ENCODE assay signal across 15 mouse cellular contexts in genomic region chr4:116782171-116782570, GRCm38 (mm10). TPM values are rescaled to one million over a fixed set of nuclear protein-coding genes. Genes with fewer than 3 reads are reported as not detected.
DNase-seq lines count a peak whose midpoint lies in the region; ATAC-seq lines count a peak whose summit lies in the region.
"Had no signal": no experiment of that assay in that cellular context is flagged by ENCODE, and none has a peak within 500 bp of the region (broad histone marks: within the 10 kb centered on the region; RNA-seq: fewer than 3 reads in every experiment).

No protein-coding gene starts in this region.

- H3K36me3 ChIP-seq in heart, embryonic 13.5 days, result no peaks in the 10 kb centered on the region
- no peaks in the 10 kb centered on the region for H3K36me3 ChIP-seq in neural tube, embryonic 15.5 days

- 0 out of 2 replicates have a peak, but pooled peaks cover 4% of the 10 kb centered on the region for H3K9me3 ChIP-seq in heart, embryonic 13.5 days
- H3K9me3 ChIP-seq in neural tube, embryonic 15.5 days (replicated peaks), result no peaks in the 10 kb centered on the region

- H3K9ac ChIP-seq in heart, embryonic 13.5 days, result 0 out of 2 replicates have a peak overlapping the region, but pooled peaks have one; percentile 19
- H3K9ac ChIP-seq in neural tube, embryonic 15.5 days (replicated peaks), result no peak overlapping the region

- H3K27ac ChIP-seq in heart, embryonic 13.5 days (replicated peaks), result no peak overlapping the region
- H3K27ac ChIP-seq in neural tube, embryonic 15.5 days (replicated peaks), result no peak overlapping the region
- H3K27ac ChIP-seq: stomach, postnatal 0 days had no signal

- no peaks in the 10 kb centered on the region for H3K4me1 ChIP-seq in heart, embryonic 13.5 days
- H3K4me1 ChIP-seq in neural tube, embryonic 15.5 days, result no peaks in the 10 kb centered on the region

- no peak for DNase-seq in heart, adult 18-20 months
- DNase-seq in neural tube, embryonic 10.5 days (ENCODE audit: extremely low spot score, low spot score), result peak; percentile 46
- DNase-seq in embryo, embryonic 9.5 days (ENCODE audit: extremely low spot score), result peak; percentile 49
- DNase-seq in retina, postnatal 1 day, result peak; percentile 91
- DNase-seq in spleen, adult 12 weeks (ENCODE audit: low spot score), result no peak
- DNase-seq in c-Kit-positive CD71-positive TER-119-positive erythroid progenitor cells, embryonic 14.5 days (ENCODE audit: low spot score), result no peak
- DNase-seq: gastrocnemius, postnatal 14 days; kidney, postnatal 4 days; lung, adult 18-20 months had no signal

- H3K4me3 ChIP-seq in heart, embryonic 13.5 days, result no peak overlapping the region
- H3K4me3 ChIP-seq in neural tube, embryonic 15.5 days (replicated peaks), result no peak overlapping the region

- no peaks in the 10 kb centered on the region for H3K27me3 ChIP-seq in heart, embryonic 13.5 days (replicated peaks)
- H3K27me3 ChIP-seq in neural tube, embryonic 15.5 days (replicated peaks), result no peaks in the 10 kb centered on the region

- WGBS in heart, embryonic 13.5 days, result 26% methylated on average over 8 of the region's 8 CpGs
- 8% methylated on average over 8 of the region's 8 CpGs for WGBS in neural tube, embryonic 15.5 days

- no peak for ATAC-seq in heart, embryonic 13.5 days (ENCODE audit: extremely low read depth, insufficient number of reproducible peaks, low FRiP score, low TSS enrichment)
- ATAC-seq in neural tube, embryonic 15.5 days (ENCODE audit: low FRiP score), result no peak
- ATAC-seq: intestine, embryonic 16.5 days had no signal

- H3K4me2 ChIP-seq in heart, embryonic 13.5 days, result no peak overlapping the region
- no peak overlapping the region for H3K4me2 ChIP-seq in neural tube, embryonic 15.5 days

RNA-seq across cellular contexts. Expression of gene Toe1, which starts 25.3 kb away (rescaled TPM):
- 19.8 and 21.1 TPM in 2 replicates for polyA plus RNA-seq in heart, embryonic 13.5 days (2015; fragmentation: Nextera tagmentation; extraction: Ambion mirVana)
- 1 to 10 TPM; 5.5 to 7.3 TPM for total RNA-seq in heart, adult 18-20 months (2021)
- 27.2 and 33.4 TPM in 2 replicates for polyA plus RNA-seq in neural tube, embryonic 15.5 days (2015; fragmentation: Nextera tagmentation; extraction: Ambion mirVana)

RNA-seq across cellular contexts. Expression of gene Mutyh, which starts 25.4 kb away (rescaled TPM):
- polyA plus RNA-seq in heart, embryonic 13.5 days (2015; fragmentation: Nextera tagmentation; extraction: Ambion mirVana), result 7.8 and 8.5 TPM in 2 replicates
- total RNA-seq in heart, adult 18-20 months (2021), result 1 to 10 TPM; 1.3 TPM
- polyA plus RNA-seq in neural tube, embryonic 15.5 days (2015; fragmentation: Nextera tagmentation; extraction: Ambion mirVana), result 5.6 and 7.5 TPM in 2 replicates

RNA-seq across cellular contexts. Expression of gene Hpdl, which starts 39.3 kb away (rescaled TPM):
- 0.70 and 1.0 TPM in 2 replicates for polyA plus RNA-seq in heart, embryonic 13.5 days (2015; fragmentation: Nextera tagmentation; extraction: Ambion mirVana)
- 1 to 10 TPM; 3.5 to 3.7 TPM for total RNA-seq in heart, adult 18-20 months (2021)
- polyA plus RNA-seq in neural tube, embryonic 15.5 days (2015; fragmentation: Nextera tagmentation; extraction: Ambion mirVana), result 1.4 and 1.8 TPM in 2 replicates
- total RNA-seq: megakaryocyte progenitor cell, adult 5-6 weeks; neutrophil, adult 5-6 weeks had no signal

Comparison
In these comparisons a context has a peak if more than half of its experiments do, and no peak if none do; other contexts are left out.
1. DNase-seq: peak in neural tube, embryonic 10.5 days (single experiment), embryo, embryonic 9.5 days (single experiment) and retina, postnatal 1 day (single experiment); none in heart, adult 18-20 months (0 of 2), spleen, adult 12 weeks (single experiment) and c-Kit-positive CD71-positive TER-119-positive erythroid progenitor cells, embryonic 14.5 days (single experiment).